Mouse (Mus musculus): ENCODE results near the gene Fbxl13. TPM values are rescaled to one million over a fixed set of nuclear protein-coding genes. Genes with fewer than 3 reads are reported as not detected.

Fbxl13 gene
- polyA plus RNA-seq, 1 experiment, result 0.19 TPM

GRCm38 (mm10) chr5:21672812-21673635, 27.6 kb upstream of the Fbxl13 start:
- no peaks in the 10 kb centered on the region for H3K36me3 ChIP-seq (ENCODE audit: control insufficient read depth, insufficient read depth)
- H3K4me3 ChIP-seq, result no peak overlapping the region
- no peak overlapping the region for H3ac ChIP-seq (ENCODE audit: control insufficient read depth, insufficient read length)
- TF ChIP-seq MYOG (IDR thresholded peaks at IDR 0.05; ENCODE audit: control insufficient read depth in 1 of 3, insufficient read depth in 1 of 3, insufficient read length in 2 of 3, low read depth in 2 of 3) (no peak), POLR2A (IDR thresholded peaks at IDR 0.05; ENCODE audit: insufficient read length, low read depth) (no peak), POLR2AphosphoS2 (IDR thresholded peaks at IDR 0.05; ENCODE audit: insufficient read length, low read depth) (no peak), REST (IDR thresholded peaks at IDR 0.05; ENCODE audit: insufficient read depth, insufficient read length) (no peak)
- no peak overlapping the region for H3K4me2 ChIP-seq (ENCODE audit: low read depth)
- no peaks in the 10 kb centered on the region for H3K79me2 ChIP-seq (ENCODE audit: control insufficient read depth, insufficient read depth)
- no peaks in the 10 kb centered on the region for H3K27me3 ChIP-seq (ENCODE audit: control insufficient read depth, insufficient read depth, insufficient read length)

- no peak overlapping the region for H3K4me2 ChIP-seq (ENCODE audit: low read depth)
- no peaks in the 10 kb centered on the region for H3K36me3 ChIP-seq (ENCODE audit: control insufficient read depth, insufficient read depth)
These were observed 23.9 kb upstream of the Fbxl13 start for GRCm38 (mm10) chr5:21669307-21669706.

GRCm38 (mm10) chr5:21667191-21668137, 22.0 kb upstream of the Fbxl13 start:
- Histone ChIP-seq H3K27me3 (ENCODE audit: control insufficient read depth, insufficient read depth, insufficient read length) (no peaks in the 10 kb centered on the region), H3K79me2 (ENCODE audit: control insufficient read depth, insufficient read depth) (no peaks in the 10 kb centered on the region)
- TF ChIP-seq E2F4 (IDR thresholded peaks at IDR 0.05; ENCODE audit: insufficient read depth) (no peak), MAX (IDR thresholded peaks at IDR 0.05; ENCODE audit: low read depth) (no peak), POLR2A (IDR thresholded peaks at IDR 0.05; ENCODE audit: insufficient read length, low read depth) (no peak), POLR2AphosphoS2 (IDR thresholded peaks at IDR 0.05; ENCODE audit: insufficient read length, low read depth) (no peak), REST (IDR thresholded peaks at IDR 0.05; ENCODE audit: insufficient read depth, insufficient read length) (no peak), TCF3 (IDR thresholded peaks at IDR 0.05; ENCODE audit: insufficient read length, low read depth) (no peak), MYOG (IDR thresholded peaks at IDR 0.05; ENCODE audit: control insufficient read depth in 1 of 3, insufficient read depth in 1 of 3, insufficient read length in 2 of 3, low read depth in 2 of 3) (no peak), MYOD1 (IDR thresholded peaks at IDR 0.05; ENCODE audit: control insufficient read depth in 1 of 3, insufficient read length in 2 of 3, low read depth in 2 of 3) (no peak), USF1 (IDR thresholded peaks at IDR 0.05; ENCODE audit: low read depth) (no peak), SRF (IDR thresholded peaks at IDR 0.05; ENCODE audit: control insufficient read depth, insufficient read length, low read depth) (no peak), CEBPB (IDR thresholded peaks at IDR 0.05; ENCODE audit: insufficient read depth, poor library complexity, severe bottlenecking) (no peak)

More at GRCm38 (mm10) chr5:21669307-21669706, 23.9 kb upstream of the Fbxl13 start:
- no peaks in the 10 kb centered on the region for H3K27me3 ChIP-seq (ENCODE audit: control insufficient read depth, insufficient read depth, insufficient read length)
- H3K4me3 ChIP-seq, result no peak overlapping the region
- no peak overlapping the region for H3ac ChIP-seq (ENCODE audit: control insufficient read depth, insufficient read length)
- TF ChIP-seq CEBPB (IDR thresholded peaks at IDR 0.05; ENCODE audit: insufficient read depth, poor library complexity, severe bottlenecking), result no peak
- TF ChIP-seq SRF (IDR thresholded peaks at IDR 0.05; ENCODE audit: control insufficient read depth, insufficient read length, low read depth), result no peak
- TF ChIP-seq POLR2A (IDR thresholded peaks at IDR 0.05; ENCODE audit: insufficient read length, low read depth), result no peak
- TF ChIP-seq TCF12 (IDR thresholded peaks at IDR 0.05; ENCODE audit: insufficient read depth, poor library complexity, severe bottlenecking), result no peak
- no peak for TF ChIP-seq MYOG (IDR thresholded peaks at IDR 0.05; ENCODE audit: control insufficient read depth in 1 of 3, insufficient read depth in 1 of 3, insufficient read length in 2 of 3, low read depth in 2 of 3)
- TF ChIP-seq E2F4 (IDR thresholded peaks at IDR 0.05; ENCODE audit: insufficient read depth), result no peak
- TF ChIP-seq REST (IDR thresholded peaks at IDR 0.05; ENCODE audit: insufficient read depth, insufficient read length), result no peak
- no peak for TF ChIP-seq MAX (IDR thresholded peaks at IDR 0.05; ENCODE audit: low read depth)
- no peak for TF ChIP-seq MYOD1 (IDR thresholded peaks at IDR 0.05; ENCODE audit: control insufficient read depth in 1 of 3, insufficient read length in 2 of 3, low read depth in 2 of 3)
- TF ChIP-seq USF1 (IDR thresholded peaks at IDR 0.05; ENCODE audit: low read depth), result no peak
- no peak for TF ChIP-seq POLR2AphosphoS2 (IDR thresholded peaks at IDR 0.05; ENCODE audit: insufficient read length, low read depth)
- no peak for TF ChIP-seq TCF3 (IDR thresholded peaks at IDR 0.05; ENCODE audit: insufficient read length, low read depth)
- H3K79me2 ChIP-seq (ENCODE audit: control insufficient read depth, insufficient read depth), result no peaks in the 10 kb centered on the region

GRCm38 (mm10) chr5:21663081-21663480, 17.6 kb upstream of the Fbxl13 start:
- Histone ChIP-seq H3K4me3 (no peak overlapping the region), H3K27me3 (ENCODE audit: control insufficient read depth, insufficient read depth, insufficient read length) (no peaks in the 10 kb centered on the region), H3K4me2 (ENCODE audit: low read depth) (no peak overlapping the region), H3K79me2 (ENCODE audit: control insufficient read depth, insufficient read depth) (no peaks in the 10 kb centered on the region), H3K36me3 (ENCODE audit: control insufficient read depth, insufficient read depth) (peaks cover 3% of the 10 kb centered on the region), H3ac (ENCODE audit: control insufficient read depth, insufficient read length) (no peak overlapping the region)
- TF ChIP-seq POLR2A (IDR thresholded peaks at IDR 0.05; ENCODE audit: insufficient read length, low read depth) (no peak), USF1 (IDR thresholded peaks at IDR 0.05; ENCODE audit: low read depth) (no peak), TCF12 (IDR thresholded peaks at IDR 0.05; ENCODE audit: insufficient read depth, poor library complexity, severe bottlenecking) (no peak), SRF (IDR thresholded peaks at IDR 0.05; ENCODE audit: control insufficient read depth, insufficient read length, low read depth) (no peak), REST (IDR thresholded peaks at IDR 0.05; ENCODE audit: insufficient read depth, insufficient read length) (no peak), MYOD1 (IDR thresholded peaks at IDR 0.05; ENCODE audit: control insufficient read depth in 1 of 3, insufficient read length in 2 of 3, low read depth in 2 of 3) (no peak), TCF3 (IDR thresholded peaks at IDR 0.05; ENCODE audit: insufficient read length, low read depth) (no peak), E2F4 (IDR thresholded peaks at IDR 0.05; ENCODE audit: insufficient read depth) (no peak), MYOG (IDR thresholded peaks at IDR 0.05; ENCODE audit: control insufficient read depth in 1 of 3, insufficient read depth in 1 of 3, insufficient read length in 2 of 3, low read depth in 2 of 3) (no peak), CEBPB (IDR thresholded peaks at IDR 0.05; ENCODE audit: insufficient read depth, poor library complexity, severe bottlenecking) (no peak), MAX (IDR thresholded peaks at IDR 0.05; ENCODE audit: low read depth) (no peak), POLR2AphosphoS2 (IDR thresholded peaks at IDR 0.05; ENCODE audit: insufficient read length, low read depth) (no peak)

More at GRCm38 (mm10) chr5:21667191-21668137, 22.0 kb upstream of the Fbxl13 start:
- H3ac ChIP-seq (ENCODE audit: control insufficient read depth, insufficient read length), result no peak overlapping the region
- H3K36me3 ChIP-seq (ENCODE audit: control insufficient read depth, insufficient read depth), result peaks cover 3% of the 10 kb centered on the region
- H3K4me3 ChIP-seq, result no peak overlapping the region
- H3K4me2 ChIP-seq (ENCODE audit: low read depth), result no peak overlapping the region

Data from myocyte (in vitro differentiated cells).